Mouse (Mus musculus) midbrain, embryonic 12.5 days (tissue): ENCODE measurements around the gene Ahsa2. TPM values are rescaled to one million over a fixed set of nuclear protein-coding genes. Genes with fewer than 3 reads are reported as not detected.
"Not testable (repeated sequence)": the region's sequence is repeated elsewhere in the genome, so short reads cannot be mapped to it uniquely, and the experiment has no call there.

Experiments used
- ATAC-seq: fragments of 200-750 bp; cut with Nextera tagmentation; 2 replicates; pipeline ENCODE4 v1.8.0; 2017; ENCODE audit warnings: low read depth, moderate TSS enrichment, moderate library complexity; ENCODE audit not compliant: low FRiP score
- H3K27ac ChIP-seq: fragments of 300-500 bp; sonication (generic); replicated peaks from 2 replicates; pipeline ENCODE4 v1.5.1; 2016; ENCODE audit warnings: mild to moderate bottlenecking
- H3K27me3 ChIP-seq: fragments of 300-500 bp; sonication (generic); 2 replicates; pipeline ENCODE4 v1.6.1; 2016; ENCODE audit warnings: mild to moderate bottlenecking
- H3K36me3 ChIP-seq: fragments of 300-500 bp; sonication (generic); 2 replicates; pipeline ENCODE4 v1.6.1; 2016
- H3K4me1 ChIP-seq: fragments of 300-500 bp; sonication (generic); 2 replicates; pipeline ENCODE4 v1.6.1; 2016
- H3K4me2 ChIP-seq: fragments of 300-500 bp; sonication (generic); replicated peaks from 2 replicates; pipeline ENCODE4 v1.6.1; 2016; ENCODE audit warnings: mild to moderate bottlenecking, moderate library complexity
- H3K4me3 ChIP-seq: fragments of 300-500 bp; sonication (generic); 2 replicates; pipeline ENCODE4 v1.5.1; 2016; ENCODE audit warnings: mild to moderate bottlenecking
- H3K9ac ChIP-seq: fragments of 300-500 bp; sonication (generic); replicated peaks from 2 replicates; pipeline ENCODE4 v1.6.1; 2016; ENCODE audit warnings: mild to moderate bottlenecking, moderate library complexity
- H3K9me3 ChIP-seq: fragments of 300-500 bp; sonication (generic); 2 replicates; pipeline ENCODE4 v1.6.1; 2016; ENCODE audit warnings: mild to moderate bottlenecking
- WGBS: fragments of 180-500 bp; shearing (Covaris S2); methylation state at CpG from one replicate; pipeline ENCODE4 v1.1.7; 2016; 5-methylcytosine and 5-hydroxymethylcytosine counted together
- polyA plus RNA-seq: library from polyadenylated mRNA; unstranded; fragments of >200 nt; fragmentation: Nextera tagmentation; extraction: Ambion mirVana; gene quantifications from 2 replicates; pipeline ENCODE4 v1.2.1, GENCODE M21; 2016

The Ahsa2 gene
- 149 and 166 TPM in 2 replicates for polyA plus RNA-seq

DNA sequence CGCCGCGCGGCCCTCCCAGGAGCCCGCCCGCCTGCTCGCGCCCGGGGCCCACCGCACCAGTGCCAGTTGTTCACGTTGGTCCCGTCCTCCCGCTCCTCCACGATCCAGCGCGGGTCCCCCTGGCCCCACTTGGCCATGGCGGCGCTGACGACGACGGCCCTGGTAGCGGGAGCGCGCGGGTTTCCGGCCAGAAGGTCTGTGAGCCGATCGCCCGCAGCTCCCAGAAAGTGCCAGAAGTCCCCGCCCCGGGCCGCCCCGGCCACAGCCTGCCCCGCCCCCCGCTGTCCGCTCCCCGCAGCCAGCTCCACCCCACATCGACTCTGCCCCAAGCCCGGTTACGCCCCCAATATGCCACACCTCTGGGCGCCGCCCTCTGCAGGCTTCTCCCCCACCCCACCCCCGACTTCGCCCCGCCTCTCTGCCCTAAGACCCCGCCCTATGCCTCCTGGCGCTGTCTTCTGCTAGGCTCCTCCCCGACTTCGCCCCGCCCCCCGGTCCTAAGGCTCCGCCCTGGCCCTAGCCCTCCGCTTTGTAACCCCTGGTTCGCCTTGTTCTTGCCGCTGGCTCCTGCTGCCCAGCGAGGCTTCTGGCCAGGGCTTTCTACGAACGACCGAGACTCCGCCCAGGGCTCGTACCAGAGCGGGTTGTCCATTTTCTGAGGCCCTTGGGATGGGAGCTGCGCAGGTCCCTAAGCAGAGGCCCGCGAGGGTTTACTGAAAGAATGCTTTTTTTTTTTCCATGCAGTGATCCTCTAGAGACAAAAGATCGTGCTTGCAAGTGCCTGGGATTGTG is at the start of gene Ahsa2:
Gene Ahsa2 (minus strand): TSS at position 313 of the 792 bp plus-strand sequence.
- H3K4me1 ChIP-seq: peaks cover 22% of the 10 kb centered on the region
- peak within 1 kb of the TSS; percentile 97 for H3K27ac ChIP-seq
- peak within 1 kb of the TSS; percentile 87 for H3K4me2 ChIP-seq
- peak within 1 kb of the TSS; percentile 90 for H3K9ac ChIP-seq
- H3K36me3 ChIP-seq: peaks cover 33% of the 10 kb centered on the region
- H3K9me3 ChIP-seq: no peaks in the 10 kb centered on the region
- under 1% methylated on average over 66 of the region's 66 CpGs for WGBS
- H3K4me3 ChIP-seq: peak within 1 kb of the TSS; percentile 81
- no peaks in the 10 kb centered on the region for H3K27me3 ChIP-seq
- ATAC-seq: peak; percentile 95

DNA sequence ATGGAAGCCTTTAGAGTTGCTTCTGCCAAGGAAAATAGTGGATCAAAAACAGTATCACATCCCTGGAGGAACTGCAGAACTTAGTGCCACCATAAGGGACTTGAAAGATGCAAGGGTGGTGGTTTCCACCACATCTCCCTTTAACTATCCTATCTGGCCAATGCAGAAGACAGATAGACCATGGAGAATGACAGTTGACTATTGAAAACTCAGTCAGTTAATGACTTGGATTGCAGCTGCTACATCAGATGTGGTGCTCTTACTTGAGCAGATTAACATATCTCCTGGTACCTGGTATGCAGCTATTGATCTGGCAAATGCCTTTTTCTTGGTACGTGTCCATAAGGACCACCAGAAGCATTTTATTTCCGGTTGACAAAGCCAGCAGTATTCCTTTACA is 39.6 kb upstream of the Ahsa2 start:
- ATAC-seq: no peak
- Histone ChIP-seq H3K4me1 (no peaks in the 10 kb centered on the region), H3K36me3 (no peaks in the 10 kb centered on the region), H3K27me3 (no peaks in the 10 kb centered on the region), H3K9ac (no peak overlapping the region), H3K4me2 (no peak overlapping the region), H3K27ac (no peak overlapping the region), H3K4me3 (no peak overlapping the region), H3K9me3 (no peaks in the 10 kb centered on the region)
- 92% methylated on average over 2 of the region's 2 CpGs for WGBS

DNA sequence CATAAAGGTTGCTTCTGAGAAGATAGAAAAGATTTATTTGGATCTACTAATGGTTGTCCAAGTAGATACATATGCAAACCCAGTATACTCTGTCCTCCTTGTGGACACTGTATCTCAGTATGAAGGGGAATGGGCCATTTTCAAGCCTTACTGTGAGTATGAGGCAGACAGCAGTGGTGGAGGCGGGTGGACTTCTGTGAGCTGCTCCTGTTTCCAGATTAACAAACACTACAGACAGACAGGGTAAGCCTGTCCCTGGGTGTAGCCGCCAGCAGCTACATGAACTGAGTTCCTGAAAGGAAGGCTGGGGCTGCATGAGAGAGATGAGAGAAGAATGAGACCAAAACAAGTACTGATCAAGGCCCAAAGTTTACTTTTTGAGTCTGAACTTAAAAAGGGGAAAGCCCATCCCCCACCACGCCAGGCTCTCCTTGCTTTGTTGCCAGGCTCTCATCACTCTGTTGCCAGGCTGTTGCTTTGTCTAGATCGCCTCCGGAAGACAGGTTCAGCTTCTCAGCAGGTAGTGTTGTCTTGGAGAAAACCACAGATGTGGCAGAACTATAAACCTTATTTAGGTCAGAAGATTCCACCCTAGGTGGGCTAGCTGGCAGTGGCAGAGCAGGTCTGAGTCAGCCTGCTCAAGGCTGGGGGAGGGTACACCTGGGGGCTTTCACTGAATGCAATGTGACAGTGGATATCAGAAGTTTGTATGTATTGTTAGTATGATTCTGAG is 22.8 kb upstream of the Ahsa2 start, which contains the start of gene 1700093K21Rik:
Gene 1700093K21Rik (minus strand): TSS at position 683 of the 733 bp plus-strand sequence.
- no peak within 1 kb of the TSS for H3K4me3 ChIP-seq
- no peaks in the 10 kb centered on the region for H3K27me3 ChIP-seq
- H3K9me3 ChIP-seq: no peaks in the 10 kb centered on the region
- no peaks in the 10 kb centered on the region; the same call in 1 of the 2 replicates for H3K4me1 ChIP-seq
- no peak within 1 kb of the TSS for H3K9ac ChIP-seq
- no peaks in the 10 kb centered on the region for H3K36me3 ChIP-seq
- no peak for ATAC-seq
- 33% methylated on average over 5 of the region's 5 CpGs for WGBS
- no peak within 1 kb of the TSS for H3K27ac ChIP-seq
- H3K4me2 ChIP-seq: no peak within 1 kb of the TSS

DNA sequence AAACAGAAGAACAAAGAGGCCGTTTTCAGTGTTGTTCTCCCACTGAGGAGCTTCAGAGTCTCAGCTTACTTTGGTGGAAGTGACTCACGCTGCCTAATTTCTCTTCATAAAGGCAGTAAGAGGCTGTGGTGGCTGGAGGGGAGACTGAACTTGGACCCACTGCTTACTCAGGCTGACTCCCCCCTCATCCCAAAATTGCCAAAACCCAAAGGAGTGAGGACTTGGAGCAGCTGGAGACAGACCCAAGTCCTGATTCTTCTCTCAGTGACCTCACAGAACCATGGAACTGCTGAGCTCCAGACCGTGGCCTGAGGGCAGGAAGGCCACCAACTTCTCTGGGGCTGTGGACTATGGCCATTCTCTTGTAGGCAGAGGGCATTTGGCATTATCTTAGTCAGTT is 21.2 kb upstream of the Ahsa2 start:
- Histone ChIP-seq H3K4me2 (no peak overlapping the region), H3K27ac (no peak overlapping the region), H3K27me3 (no peaks in the 10 kb centered on the region), H3K9me3 (no peaks in the 10 kb centered on the region), H3K4me1 (no peaks in the 10 kb centered on the region; the same call in 1 of the 2 replicates), H3K4me3 (no peak overlapping the region), H3K36me3 (no peaks in the 10 kb centered on the region), H3K9ac (no peak overlapping the region)
- 76% methylated on average over 3 of the region's 3 CpGs for WGBS
- ATAC-seq: no peak

DNA sequence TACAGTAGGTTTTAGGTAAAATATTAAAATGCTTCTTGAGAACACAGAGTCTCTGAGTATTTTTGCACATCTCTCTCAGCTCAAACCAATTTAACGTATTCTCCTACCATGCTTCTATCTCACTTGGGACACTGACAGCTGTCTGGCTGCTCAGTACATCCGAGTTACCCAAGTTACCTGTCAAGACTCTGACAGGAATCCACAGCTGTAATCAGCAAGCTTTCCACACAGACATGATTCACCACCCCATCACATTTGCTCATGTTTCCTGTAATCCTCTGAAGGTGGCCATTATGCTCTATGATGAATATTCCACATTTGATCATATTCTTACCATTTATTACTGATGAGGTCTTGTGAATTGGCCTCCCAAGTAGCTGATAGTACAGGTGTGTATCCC is 17.5 kb upstream of the Ahsa2 start:
- WGBS: 73% methylated on average over 2 of the region's 2 CpGs
- H3K27me3 ChIP-seq: no peaks in the 10 kb centered on the region
- ATAC-seq: no peak

DNA sequence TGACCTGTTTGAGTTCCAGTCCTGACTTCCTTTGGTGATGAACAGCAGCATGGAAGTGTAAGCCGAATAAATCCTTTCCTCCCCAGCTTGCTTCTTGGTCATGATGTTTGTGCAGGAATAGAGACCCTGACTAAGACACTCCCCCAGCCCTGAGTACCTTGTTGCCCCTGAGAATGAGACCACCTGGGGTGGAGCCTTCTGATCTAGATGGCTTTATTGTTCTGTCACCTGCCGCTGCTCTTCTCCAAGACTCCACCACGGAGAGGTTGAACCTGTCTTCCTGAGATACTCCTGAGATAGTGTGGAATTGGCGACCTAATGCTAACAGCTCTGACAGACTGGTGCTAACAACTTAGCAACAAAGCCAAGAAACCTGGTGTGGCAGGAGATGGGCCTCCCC is 17.0 kb upstream of the Ahsa2 start:
- 71% methylated on average over 4 of the region's 4 CpGs for WGBS
- not testable (repeated sequence) for H3K4me3 ChIP-seq, H3K9me3 ChIP-seq, H3K4me2 ChIP-seq, H3K9ac ChIP-seq, H3K27ac ChIP-seq, ATAC-seq, H3K36me3 ChIP-seq, H3K27me3 ChIP-seq
- H3K4me1 ChIP-seq: peaks cover 10% of the 10 kb centered on the region; the same call in 1 of the 2 replicates

More for the DNA sequence above, 17.5 kb upstream of the Ahsa2 start:
- Histone ChIP-seq H3K36me3 (no peaks in the 10 kb centered on the region), H3K27ac (no peak overlapping the region), H3K4me1 (peaks cover 10% of the 10 kb centered on the region; the same call in 1 of the 2 replicates), H3K4me2 (no peak overlapping the region), H3K4me3 (no peak overlapping the region), H3K9me3 (no peaks in the 10 kb centered on the region), H3K9ac (no peak overlapping the region)

DNA sequence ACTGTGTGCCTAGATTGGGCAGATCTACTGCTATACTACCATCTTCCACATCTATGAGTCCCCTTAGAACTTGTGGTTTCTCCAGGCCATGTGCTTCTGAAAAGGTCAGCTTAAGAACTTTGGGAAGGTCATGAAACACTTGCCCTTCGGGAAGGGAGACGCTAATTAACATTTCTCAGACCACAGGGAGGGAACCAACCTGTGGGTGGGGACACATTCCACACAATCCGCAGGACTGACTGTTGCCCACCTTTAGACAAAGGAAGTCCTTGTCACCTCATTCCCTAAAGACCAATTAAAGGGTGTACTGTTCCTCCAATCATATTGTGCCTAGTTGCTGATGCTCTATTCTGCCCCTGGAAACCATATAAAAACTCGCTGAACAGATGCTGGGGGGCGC is 7.0 kb upstream of the Ahsa2 start:
- H3K27ac ChIP-seq, H3K9me3 ChIP-seq, H3K36me3 ChIP-seq, H3K4me1 ChIP-seq, H3K9ac ChIP-seq, H3K4me2 ChIP-seq, H3K27me3 ChIP-seq, H3K4me3 ChIP-seq, ATAC-seq: not testable (repeated sequence)
- WGBS: 87% methylated on average over 5 of the region's 5 CpGs

DNA sequence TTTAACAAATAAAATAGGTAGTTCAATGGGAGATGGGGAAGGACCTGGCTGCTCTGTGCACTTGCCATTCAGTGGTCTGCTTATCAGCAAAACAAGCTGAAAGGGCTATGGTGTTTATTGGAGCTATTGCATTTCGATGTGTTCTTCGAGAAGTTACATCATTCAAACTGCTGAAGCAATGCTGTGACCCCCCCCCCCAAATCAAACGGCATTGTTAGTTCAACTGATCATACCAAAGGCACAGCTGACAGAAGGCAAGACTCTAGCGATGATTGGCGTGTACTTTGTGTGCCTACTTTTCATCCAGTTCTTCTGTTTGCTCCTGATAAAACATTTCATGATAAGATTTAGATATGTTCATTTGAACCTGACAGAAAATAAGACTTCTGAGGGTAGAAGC is 779 bp upstream of the Ahsa2 start:
- peak overlapping the region; percentile 81 for H3K4me3 ChIP-seq
- H3K9ac ChIP-seq: peak overlapping the region; percentile 90
- no peaks in the 10 kb centered on the region for H3K9me3 ChIP-seq
- peaks cover 26% of the 10 kb centered on the region for H3K36me3 ChIP-seq
- peak overlapping the region; percentile 87 for H3K4me2 ChIP-seq
- peaks cover 22% of the 10 kb centered on the region for H3K4me1 ChIP-seq
- ATAC-seq: no peak; the same call in 1 of the 2 replicates
- peak overlapping the region; percentile 97 for H3K27ac ChIP-seq
- 55% methylated on average over 5 of the region's 5 CpGs for WGBS
- no peaks in the 10 kb centered on the region for H3K27me3 ChIP-seq

DNA sequence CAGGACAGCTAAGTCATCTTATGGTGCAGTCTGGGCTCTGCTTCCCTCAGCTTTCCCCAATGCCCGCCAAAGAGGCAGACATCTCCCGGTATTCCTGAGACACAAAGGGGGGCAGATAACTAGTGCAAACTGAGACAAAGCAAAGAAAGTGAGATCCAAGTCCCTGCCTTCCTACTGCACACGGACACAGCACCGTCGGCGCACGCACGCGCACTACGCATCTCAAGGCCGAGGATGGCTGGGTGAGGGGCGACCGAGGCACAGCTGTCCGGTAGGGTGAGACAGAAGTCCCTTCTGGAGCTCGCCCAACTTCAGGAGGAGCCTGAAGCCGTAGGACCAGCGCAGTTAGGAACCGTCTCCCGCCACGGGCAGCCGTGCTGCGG is 504 bp downstream of the Ahsa2 start:
- Histone ChIP-seq H3K9ac (peak overlapping the region; percentile 90), H3K4me2 (peak overlapping the region; percentile 87), H3K36me3 (peaks cover 39% of the 10 kb centered on the region), H3K9me3 (no peaks in the 10 kb centered on the region), H3K27ac (peak overlapping the region; percentile 97), H3K27me3 (no peaks in the 10 kb centered on the region), H3K4me3 (peak overlapping the region; percentile 81), H3K4me1 (peaks cover 22% of the 10 kb centered on the region)
- 0% methylated on average over 22 of the region's 22 CpGs for WGBS
- ATAC-seq: peak; percentile 82

DNA sequence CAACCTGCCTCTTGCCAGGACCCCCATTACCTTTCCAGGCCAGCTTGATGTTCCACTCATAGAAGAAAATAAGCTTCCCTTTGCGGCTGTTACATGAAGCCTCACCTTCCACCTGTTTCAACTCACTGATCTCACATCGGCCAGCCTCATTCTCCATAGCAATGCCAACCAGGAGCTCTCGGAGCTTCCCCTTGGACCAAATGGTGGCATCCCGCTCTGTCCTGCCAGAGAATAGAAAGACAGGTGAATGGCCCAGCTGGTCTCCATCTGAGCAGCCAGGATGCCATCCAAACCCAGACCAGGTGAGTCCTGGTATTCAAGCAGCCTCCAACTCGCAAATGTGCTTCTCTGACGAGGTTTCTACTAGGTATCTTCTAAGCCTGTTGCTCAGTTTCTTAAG is 1.2 kb downstream of the Ahsa2 start:
- WGBS: 56% methylated on average over 6 of the region's 6 CpGs
- ATAC-seq: no peak
- no peaks in the 10 kb centered on the region for H3K27me3 ChIP-seq
- H3K4me2 ChIP-seq: peak overlapping the region; percentile 87
- peak overlapping the region; percentile 90 for H3K9ac ChIP-seq
- peaks cover 45% of the 10 kb centered on the region for H3K36me3 ChIP-seq
- H3K9me3 ChIP-seq: no peaks in the 10 kb centered on the region
- H3K27ac ChIP-seq: peak overlapping the region; percentile 97; the same call in 1 of the 2 replicates
- H3K4me3 ChIP-seq: peak overlapping the region; percentile 81
- H3K4me1 ChIP-seq: peaks cover 22% of the 10 kb centered on the region

DNA sequence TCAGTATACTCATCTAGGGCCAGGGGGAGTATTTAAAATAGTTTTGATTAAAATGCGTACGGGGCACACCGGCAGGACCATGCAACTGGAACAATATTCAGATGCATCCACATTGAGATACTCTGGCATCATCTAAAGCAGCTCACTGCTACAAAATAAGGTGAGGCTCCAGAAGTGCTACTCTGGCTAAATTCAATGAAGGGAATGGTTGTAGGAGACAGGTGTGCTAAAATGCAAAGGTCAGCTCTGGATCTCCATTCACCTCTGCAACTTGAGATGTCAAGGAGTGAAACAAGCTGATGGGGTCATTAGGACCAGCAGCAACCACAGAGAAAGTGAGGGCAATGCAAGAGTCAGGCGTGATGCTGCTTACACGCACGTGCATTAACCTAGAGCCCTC is 2.6 kb downstream of the Ahsa2 start:
- Histone ChIP-seq H3K4me1 (peaks cover 22% of the 10 kb centered on the region), H3K4me2 (peak overlapping the region; percentile 87), H3K9ac (no peak overlapping the region), H3K36me3 (peaks cover 60% of the 10 kb centered on the region), H3K9me3 (no peaks in the 10 kb centered on the region), H3K4me3 (peak overlapping the region; percentile 1; the same call in 1 of the 2 replicates), H3K27me3 (no peaks in the 10 kb centered on the region), H3K27ac (no peak overlapping the region)
- ATAC-seq: no peak
- WGBS: 94% methylated on average over 6 of the region's 6 CpGs
